Mouse (Mus musculus) liver, embryonic 16.5 days (tissue): ENCODE measurements at regions not wholly inside any gene's neighbourhood (a gene's known extent, or its start where the extent isn't known, plus 50 kb on each side); places are given as distances from the start of the nearest gene placed in this dataset.
"Not testable (repeated sequence)": the region's sequence is repeated elsewhere in the genome, so short reads cannot be mapped to it uniquely, and the experiment has no call there.

ENCODE experiments used
- ATAC-seq: fragments of 200-750 bp; cut with Nextera tagmentation; 2 replicates; pipeline ENCODE4 v1.8.0; 2017; ENCODE audit warnings: low read depth, mild to moderate bottlenecking, moderate number of reproducible peaks, moderate library complexity
- H3K27ac ChIP-seq: fragments of 300-500 bp; sonication (generic); 2 replicates; pipeline ENCODE4 v1.5.1; 2014; ENCODE audit warnings: mild to moderate bottlenecking, low read length
- H3K27me3 ChIP-seq: fragments of 300-500 bp; sonication (generic); 2 replicates; pipeline ENCODE4 v1.6.1; 2014; ENCODE audit warnings: low read depth, low read length, mixed read lengths; ENCODE audit not compliant: control insufficient read depth, insufficient read depth
- H3K36me3 ChIP-seq: fragments of 300-500 bp; sonication (generic); 2 replicates; pipeline ENCODE4 v1.6.1; 2014; ENCODE audit warnings: mild to moderate bottlenecking; ENCODE audit not compliant: control insufficient read depth, insufficient read depth
- H3K4me1 ChIP-seq: fragments of 300-500 bp; sonication (generic); 2 replicates; pipeline ENCODE4 v1.6.1; 2014; ENCODE audit warnings: low read depth, low read length, mixed read lengths; ENCODE audit not compliant: control insufficient read depth
- H3K4me2 ChIP-seq: fragments of 300-500 bp; sonication (generic); 2 replicates; pipeline ENCODE4 v1.6.1; 2014; ENCODE audit warnings: low read depth, low read length, mixed read lengths
- H3K4me3 ChIP-seq: fragments of 300-500 bp; sonication (generic); 2 replicates; pipeline ENCODE4 v1.5.1; 2014; ENCODE audit warnings: low read depth, mild to moderate bottlenecking, low read length
- H3K9ac ChIP-seq: fragments of 300-500 bp; sonication (generic); 2 replicates; pipeline ENCODE4 v1.6.1; 2014; ENCODE audit warnings: low read depth, low read length
- H3K9me3 ChIP-seq: fragments of 300-500 bp; sonication (generic); replicated peaks from 2 replicates; pipeline ENCODE4 v1.6.1; 2016; ENCODE audit warnings: low read length; ENCODE audit not compliant: control insufficient read depth
- WGBS: fragments of 180-500 bp; shearing (Covaris S2); extraction: QIAGEN DNeasy Blood & Tissue Kit; methylation state at CpG from one replicate; pipeline ENCODE4 v1.1.7; 2014; ENCODE audit not compliant: insufficient replicate concordance; 5-methylcytosine and 5-hydroxymethylcytosine counted together

DNA sequence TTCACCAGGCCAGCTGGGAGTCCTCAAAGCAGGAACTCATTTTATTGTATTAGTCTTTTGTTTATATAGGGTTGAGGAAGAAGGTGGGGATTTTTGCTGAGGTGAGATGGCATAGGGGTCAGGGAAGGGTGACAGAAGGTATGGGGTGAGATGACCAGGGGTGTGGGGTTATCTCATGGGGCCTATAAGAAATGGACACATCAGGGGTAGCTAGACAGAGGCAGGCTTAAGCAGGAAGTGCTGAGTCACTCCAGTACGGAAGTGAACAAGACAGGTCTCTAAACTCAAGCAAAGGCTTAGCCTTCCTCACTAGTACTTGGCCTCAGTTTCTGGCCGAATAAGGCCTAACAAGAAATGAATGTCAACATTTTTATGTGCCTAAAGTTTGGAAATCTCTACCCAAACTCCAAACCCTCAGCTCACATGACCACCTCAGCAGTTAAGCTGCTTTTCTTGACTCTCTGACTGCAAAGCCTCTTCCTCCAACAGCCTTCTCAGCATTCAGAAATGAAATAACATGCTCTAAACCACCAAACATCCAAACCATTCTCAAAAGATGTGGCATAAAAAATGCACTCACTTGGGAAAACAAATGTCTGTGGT, 86.9 kb upstream of the Pdk4 start:
- H3K27me3 ChIP-seq = no peaks in the 10 kb centered on the region
- no peak overlapping the region for H3K27ac ChIP-seq
- no peak overlapping the region for H3K9ac ChIP-seq
- no peak overlapping the region for H3K4me2 ChIP-seq
- no peaks in the 10 kb centered on the region for H3K36me3 ChIP-seq
- H3K4me1 ChIP-seq = no peaks in the 10 kb centered on the region
- WGBS = 31% methylated on average over 2 of the region's 2 CpGs
- H3K9me3 ChIP-seq = no peaks in the 10 kb centered on the region
- ATAC-seq = no peak
- H3K4me3 ChIP-seq = no peak overlapping the region

GRCm38 (mm10) chr6:5576891-5577290, 80.8 kb upstream of the Pdk4 start:
- not testable (repeated sequence) for H3K27me3 ChIP-seq, ATAC-seq, H3K9ac ChIP-seq, H3K9me3 ChIP-seq, H3K4me1 ChIP-seq, H3K4me3 ChIP-seq, H3K27ac ChIP-seq, H3K4me2 ChIP-seq, H3K36me3 ChIP-seq
- WGBS = 61% methylated on average over 2 of the region's 2 CpGs

GRCm38 (mm10) chr6:5566582-5566981, 70.5 kb upstream of the Pdk4 start:
- H3K27me3 ChIP-seq = no peaks in the 10 kb centered on the region
- no peak overlapping the region for H3K27ac ChIP-seq
- 58% methylated on average over 5 of the region's 5 CpGs for WGBS
- H3K4me3 ChIP-seq = no peak overlapping the region
- no peaks in the 10 kb centered on the region for H3K4me1 ChIP-seq
- H3K9me3 ChIP-seq = no peaks in the 10 kb centered on the region
- H3K9ac ChIP-seq = no peak overlapping the region
- H3K36me3 ChIP-seq = no peaks in the 10 kb centered on the region
- no peak overlapping the region for H3K4me2 ChIP-seq
- no peak for ATAC-seq

- H3K4me3 ChIP-seq = no peak overlapping the region
- H3K9me3 ChIP-seq = no peaks in the 10 kb centered on the region
- no peaks in the 10 kb centered on the region for H3K27me3 ChIP-seq
- no peaks in the 10 kb centered on the region for H3K36me3 ChIP-seq
- 64% methylated on average over 2 of the region's 2 CpGs for WGBS
- ATAC-seq = no peak
- H3K27ac ChIP-seq = no peak overlapping the region
- no peaks in the 10 kb centered on the region for H3K4me1 ChIP-seq
- H3K4me2 ChIP-seq = no peak overlapping the region
- no peak overlapping the region for H3K9ac ChIP-seq
These were observed 68.9 kb upstream of the Pdk4 start for GRCm38 (mm10) chr6:5565049-5565448.

DNA sequence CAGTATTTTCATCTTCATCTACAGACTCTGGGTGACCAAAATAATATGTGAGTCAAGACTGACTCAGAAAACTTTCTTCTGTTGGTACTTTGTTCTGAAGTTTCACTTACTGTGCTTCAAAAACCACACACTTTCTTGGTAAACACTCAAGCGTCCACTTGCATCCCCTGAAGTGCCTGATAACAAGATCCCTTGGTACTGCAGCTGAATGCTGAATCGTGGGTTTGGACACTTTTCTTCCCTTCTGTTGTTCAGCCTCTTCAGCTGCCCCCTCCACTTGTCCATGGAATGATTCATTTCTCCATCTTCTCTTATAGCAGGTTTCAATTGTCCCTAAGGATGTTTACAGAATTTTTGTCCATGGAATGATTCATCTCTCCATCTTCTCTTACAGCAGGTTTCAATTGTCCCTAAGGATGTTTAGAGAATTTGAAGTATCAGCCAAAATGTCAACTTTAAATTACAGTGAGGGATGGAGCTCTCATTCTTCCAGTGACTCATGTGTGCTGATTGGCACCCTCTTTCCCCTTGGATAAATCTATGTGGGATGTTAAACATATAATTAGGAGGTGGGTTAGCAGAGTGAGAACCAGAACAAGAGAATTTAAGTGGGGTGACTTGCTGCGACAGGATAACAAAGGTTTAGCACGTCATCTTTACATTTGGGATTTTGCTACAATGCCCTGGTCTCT, 57.7 kb upstream of the Pdk4 start:
- Histone ChIP-seq H3K27ac (no peak overlapping the region), H3K4me2 (no peak overlapping the region), H3K9ac (no peak overlapping the region), H3K4me1 (no peaks in the 10 kb centered on the region), H3K27me3 (no peaks in the 10 kb centered on the region), H3K9me3 (no peaks in the 10 kb centered on the region), H3K4me3 (no peak overlapping the region), H3K36me3 (no peaks in the 10 kb centered on the region)
- WGBS = 47% methylated on average over 4 of the region's 4 CpGs
- ATAC-seq = no peak

- no peak overlapping the region for H3K27ac ChIP-seq
- 40% methylated on average over 1 of the region's 1 CpGs for WGBS
- H3K4me2 ChIP-seq = no peak overlapping the region
- no peaks in the 10 kb centered on the region for H3K27me3 ChIP-seq
- H3K4me3 ChIP-seq = no peak overlapping the region
- H3K9ac ChIP-seq = no peak overlapping the region
- H3K4me1 ChIP-seq = no peaks in the 10 kb centered on the region
- no peaks in the 10 kb centered on the region for H3K9me3 ChIP-seq
- peak; percentile 55; the same call in 1 of the 2 replicates for ATAC-seq
- H3K36me3 ChIP-seq = no peaks in the 10 kb centered on the region
These were observed 54.0 kb upstream of the Pdk4 start for GRCm38 (mm10) chr6:5550067-5550466.
